Mouse (Mus musculus) megakaryocyte, embryonic 14.5 days (primary cell): ENCODE results near the gene Nubp1.

Experiments used
- FLI1 ChIP-seq: IDR thresholded peaks from 2 replicates; pipeline ENCODE4 v1.6.1; 2012; ENCODE audit warnings: low read length, inconsistent platforms, mixed read lengths
- GATA1 ChIP-seq: IDR thresholded peaks from 3 replicates; pipeline ENCODE4 v1.6.1; 2012; ENCODE audit warnings: mixed read lengths, low read length, inconsistent platforms, borderline replicate concordance

- no peak for TF ChIP-seq GATA1
- TF ChIP-seq FLI1: no peak
These were observed 39.4 kb upstream of the Nubp1 start for GRCm38 (mm10) chr16:10372372-10372771.
